Mouse (Mus musculus) kidney, postnatal 14 days (tissue): ENCODE measurements around the gene Olfm4.

ENCODE experiments used
- DNase-seq: peaks from one replicate; pipeline ENCODE4 v3.0.0; 2022; ENCODE audit warnings: mixed read lengths

Gene Olfm4

GRCm38 (mm10) chr14:79983781-79984180, at the start of gene Olfm4:
Gene Olfm4, plus strand, starts transcription at chr14:79984081.
- DNase-seq: no peak

GRCm38 (mm10) chr14:79934426-79934825, 49.5 kb upstream of the Olfm4 start:
- DNase-seq: no peak

DNA sequence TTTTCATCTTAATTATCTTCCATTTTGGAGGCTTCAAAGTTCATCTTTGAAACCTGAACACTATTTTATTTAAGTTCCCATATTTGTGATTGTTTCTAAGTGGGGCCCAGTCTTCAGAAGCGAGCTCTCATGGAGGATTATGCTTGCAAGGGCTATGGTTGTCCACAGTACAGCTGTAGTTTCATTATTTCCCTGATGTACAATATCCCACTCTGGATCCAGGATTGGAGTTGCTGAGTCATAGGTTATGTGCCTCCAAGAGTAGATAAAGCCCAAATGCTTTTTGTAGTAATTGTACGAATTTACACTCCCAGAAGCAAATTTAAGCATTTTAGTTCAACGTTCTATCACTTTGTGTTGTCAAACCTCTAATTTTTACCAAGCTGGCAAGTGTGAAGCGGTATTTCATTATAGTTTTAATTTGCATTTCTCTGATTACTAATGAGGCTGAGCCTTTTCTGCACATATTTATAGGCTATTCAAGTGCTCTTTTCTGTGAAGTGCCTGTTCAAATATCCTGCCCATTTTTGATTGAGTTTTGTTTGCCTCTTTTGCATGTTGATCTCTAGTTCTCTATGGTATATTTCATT, 46.9 kb upstream of the Olfm4 start:
- DNase-seq: no peak

GRCm38 (mm10) chr14:79945876-79946275, 38.0 kb upstream of the Olfm4 start:
- no peak for DNase-seq

- no peak for DNase-seq
Observed at GRCm38 (mm10) chr14:79955678-79956077, 28.2 kb upstream of the Olfm4 start.

DNA sequence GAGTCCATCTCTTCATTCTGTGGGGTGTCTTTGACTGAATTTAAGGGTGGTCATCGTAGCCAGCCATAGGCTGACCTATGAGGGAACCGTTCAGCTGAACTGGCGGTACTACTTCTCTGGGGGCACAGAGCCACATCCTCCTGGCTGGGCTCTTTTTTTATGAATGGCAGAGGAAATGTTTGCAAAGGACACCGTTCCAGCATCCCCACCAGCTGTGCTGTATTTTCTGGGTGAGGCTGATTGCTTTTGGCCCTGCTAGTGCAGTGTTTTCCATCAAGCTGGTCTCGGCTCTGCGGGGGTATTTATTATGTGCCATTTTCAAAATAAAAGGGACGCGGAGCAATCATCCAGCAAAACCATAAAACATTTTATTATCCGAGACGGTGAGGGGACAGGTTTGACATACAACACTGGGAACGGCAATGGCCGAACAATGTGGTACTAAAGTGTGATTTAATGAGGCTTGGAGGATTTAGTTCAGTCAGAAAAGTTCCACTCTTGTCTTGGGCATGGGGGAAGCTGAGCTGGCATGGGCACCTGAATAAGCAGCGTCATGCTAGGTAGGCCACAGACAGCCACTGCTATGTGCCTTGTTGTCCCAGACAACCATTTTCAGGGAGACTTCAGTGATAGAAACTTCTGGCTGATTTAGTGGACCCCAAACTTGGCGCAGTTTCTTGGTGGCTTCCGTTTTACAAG, 25.9 kb upstream of the Olfm4 start:
- no peak for DNase-seq

DNA sequence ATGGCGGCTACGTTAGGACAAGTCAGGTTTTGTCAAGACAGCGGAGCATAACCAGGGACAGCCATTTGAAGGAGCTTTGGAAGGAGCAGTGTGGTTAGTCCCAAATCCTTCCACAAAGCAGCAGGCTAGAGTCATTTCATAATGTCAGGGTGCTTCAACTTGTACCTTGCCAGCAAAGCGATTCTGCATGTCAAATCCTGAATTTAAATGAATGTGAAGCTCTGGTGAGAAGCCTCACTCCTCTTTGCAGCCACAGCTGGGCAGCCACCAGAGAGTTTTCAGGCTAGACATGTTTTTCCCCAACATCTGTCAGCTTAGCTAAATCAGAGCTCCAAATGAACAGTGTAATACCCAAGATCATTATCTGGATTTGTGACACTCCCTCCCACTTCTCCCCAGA, 22.7 kb upstream of the Olfm4 start:
- no peak for DNase-seq

DNA sequence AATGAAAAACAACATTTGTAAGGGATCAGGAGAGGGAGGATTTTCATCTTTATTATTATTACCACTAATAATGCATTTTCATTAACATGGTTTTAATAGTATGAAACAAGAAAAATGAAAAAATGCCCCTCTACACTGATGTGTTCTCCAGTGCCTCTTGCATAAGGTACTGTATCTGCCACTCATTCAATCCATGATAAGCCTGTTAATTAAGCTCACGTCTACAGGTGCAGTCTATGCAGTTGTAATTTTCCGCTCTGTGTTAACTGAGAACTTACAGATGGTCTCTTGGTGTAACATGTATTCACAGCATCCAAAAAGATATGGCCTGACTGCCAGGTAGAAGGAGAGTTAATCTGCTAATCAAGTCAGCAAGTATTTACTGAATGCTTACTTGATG, 22.3 kb upstream of the Olfm4 start:
- no peak for DNase-seq

DNA sequence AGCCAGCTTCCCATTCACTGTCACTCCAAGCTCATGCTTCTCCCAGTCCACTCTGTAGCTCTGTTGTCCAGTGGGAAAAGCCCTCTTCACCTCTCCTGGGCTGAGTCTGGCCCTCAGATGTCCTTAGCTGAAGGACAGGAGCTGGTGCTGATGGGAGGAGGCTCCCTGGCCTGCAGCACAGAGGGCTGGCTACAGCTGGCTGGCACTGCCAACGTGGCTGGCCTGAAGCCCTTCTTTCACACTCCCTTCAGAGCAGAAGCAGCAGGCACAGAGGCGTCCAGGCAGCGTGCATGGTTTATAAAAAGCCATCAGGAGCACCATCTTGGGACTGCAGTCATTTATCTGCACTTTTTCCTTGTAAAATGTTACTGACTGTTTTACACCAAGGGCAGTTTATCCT, 13.7 kb upstream of the Olfm4 start:
- DNase-seq: peak; percentile 32

DNA sequence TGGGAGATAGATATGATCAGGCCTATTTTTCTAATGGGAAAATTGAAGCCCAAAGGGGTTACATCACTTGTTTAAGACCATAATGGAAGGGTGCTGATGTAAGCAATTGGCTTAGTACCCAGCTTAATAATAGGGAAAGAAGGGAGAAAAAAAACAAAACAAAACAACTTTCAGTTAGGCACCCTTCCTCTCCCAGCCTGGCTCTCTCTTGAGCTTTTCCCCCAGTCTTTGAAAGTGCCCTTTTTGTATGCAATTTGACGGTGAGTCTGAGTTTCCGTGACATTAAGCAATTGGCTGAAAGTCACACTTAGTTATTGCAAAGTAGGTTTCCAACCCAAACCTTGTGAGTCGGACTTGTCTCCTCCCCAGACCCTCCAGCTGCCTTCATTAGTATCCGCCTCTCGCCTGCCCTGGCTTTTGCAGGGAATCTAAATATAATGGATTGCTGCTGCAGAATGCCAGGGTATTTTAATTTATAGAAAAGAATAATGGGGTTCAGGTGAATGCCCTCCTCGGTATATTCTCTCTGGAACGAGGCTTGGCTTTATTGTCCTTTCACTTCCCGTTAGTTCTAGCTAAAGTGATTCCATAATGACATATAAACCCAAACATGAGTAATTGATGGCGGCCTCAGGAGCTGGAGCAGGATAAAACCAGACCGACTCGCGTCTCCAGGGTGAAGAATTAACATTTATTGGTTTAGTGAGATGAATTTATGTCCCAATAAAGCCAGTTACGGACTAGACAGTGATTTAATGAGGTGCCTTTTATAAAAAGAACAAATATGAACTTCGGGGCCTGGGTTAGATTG, 12.7 kb upstream of the Olfm4 start:
- no peak for DNase-seq

GRCm38 (mm10) chr14:79981437-79981836, 2.4 kb upstream of the Olfm4 start:
- DNase-seq: no peak

DNA sequence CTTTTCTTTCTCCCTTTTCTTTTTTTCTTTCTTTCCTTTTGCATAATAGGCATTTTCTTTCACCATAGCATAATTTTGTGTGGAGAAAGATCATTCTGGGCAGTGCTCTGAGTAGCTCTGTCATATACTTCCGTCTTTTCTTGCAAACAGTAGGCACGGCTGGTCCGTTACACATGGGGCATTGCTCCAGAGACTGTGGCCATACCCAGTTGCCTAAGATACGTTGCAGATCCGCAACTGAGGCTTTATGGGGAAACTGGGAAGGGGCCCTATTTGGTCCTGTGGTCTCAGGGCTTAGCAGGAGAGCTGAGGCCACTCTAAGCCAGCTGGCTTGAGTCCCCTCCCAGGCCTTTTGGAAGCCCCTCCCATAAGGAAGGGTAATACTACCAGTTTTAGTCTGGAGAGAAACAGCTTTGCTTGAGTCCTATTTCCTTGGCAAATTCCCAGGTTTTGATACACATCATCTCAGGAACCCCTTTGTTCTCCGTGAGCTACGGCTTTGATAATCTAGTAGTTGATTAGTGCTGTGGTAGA, 1.3 kb downstream of the Olfm4 start:
- DNase-seq: no peak

- DNase-seq: no peak
Observed at GRCm38 (mm10) chr14:79985696-79986095, 1.8 kb downstream of the Olfm4 start.

DNA sequence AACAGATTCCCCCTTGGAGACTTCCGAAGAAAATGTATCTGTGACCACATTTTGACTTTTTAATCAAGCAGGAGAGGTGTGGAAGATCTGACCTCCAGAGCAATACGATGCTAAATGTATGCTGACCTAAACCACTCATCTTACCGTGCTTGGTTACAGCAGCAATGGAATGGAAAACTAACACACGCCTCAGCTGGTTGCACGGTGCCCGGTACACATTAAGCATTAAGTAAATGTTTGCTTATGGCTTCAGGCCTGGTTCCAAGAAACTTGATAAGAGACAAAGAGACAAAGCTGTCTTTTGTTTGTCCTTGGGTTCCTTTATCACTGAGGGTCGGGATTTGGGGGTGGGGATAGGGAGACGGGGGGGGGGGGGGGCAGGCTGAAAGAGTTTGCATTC, 3.0 kb downstream of the Olfm4 start:
- DNase-seq: peak; percentile 29

DNA sequence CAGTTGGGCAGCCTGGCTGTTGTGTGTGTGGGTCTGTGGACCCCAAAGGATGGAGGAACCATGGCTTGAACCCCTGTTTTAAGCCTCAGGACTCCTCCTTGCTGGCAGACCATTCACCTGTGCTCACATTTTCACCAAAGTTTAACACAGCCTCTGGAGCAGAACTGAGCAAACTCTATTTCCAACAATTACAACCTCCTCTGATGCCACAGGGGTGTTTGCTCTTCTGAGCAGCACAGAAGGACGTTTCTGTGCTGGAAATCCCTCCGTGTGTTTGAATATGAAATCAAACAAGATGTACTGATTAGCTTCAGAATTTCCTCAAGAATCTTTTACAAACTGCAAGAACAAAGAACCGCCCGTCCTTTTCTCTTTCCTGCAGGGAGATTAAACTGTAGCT, 5.9 kb downstream of the Olfm4 start:
- no peak for DNase-seq

DNA sequence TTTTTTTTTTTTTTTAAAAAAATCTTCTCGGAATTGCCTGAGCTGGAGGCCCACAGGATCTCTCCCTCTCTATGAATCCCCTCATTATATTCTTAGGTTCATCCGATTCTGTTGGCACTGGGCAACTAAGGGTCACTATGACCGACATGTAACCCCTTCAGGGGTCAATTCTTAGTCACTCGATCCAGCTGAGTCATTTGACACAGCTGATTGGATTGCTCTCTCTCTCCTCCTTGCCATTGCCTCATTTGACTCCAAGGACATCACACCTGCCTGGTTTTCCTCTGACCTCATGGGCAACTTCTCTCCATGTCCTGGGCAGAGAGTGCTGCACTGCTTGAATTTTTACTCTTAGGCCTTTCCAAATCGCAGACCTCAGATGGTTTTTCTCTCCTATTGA, 6.7 kb downstream of the Olfm4 start:
- DNase-seq: no peak

DNA sequence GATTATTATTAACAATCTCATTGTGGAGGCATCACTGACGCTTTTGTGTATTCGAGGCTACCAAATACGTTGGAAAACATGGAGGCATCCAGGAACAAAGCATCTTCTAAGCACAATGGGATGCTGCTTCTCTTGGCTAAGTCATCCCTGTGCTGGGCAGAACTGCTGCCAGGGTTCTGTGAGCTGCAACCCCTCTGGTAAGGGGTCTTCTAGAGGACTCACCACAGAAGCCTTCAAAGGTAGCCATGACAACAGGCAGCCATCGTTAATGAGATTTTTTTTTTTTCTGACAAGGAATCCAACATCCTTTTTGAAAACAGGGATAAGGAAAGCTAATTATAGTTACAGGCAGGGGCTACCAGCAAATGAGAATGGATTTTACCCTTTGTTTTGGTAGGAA, 13.7 kb downstream of the Olfm4 start:
- no peak for DNase-seq

GRCm38 (mm10) chr14:80000110-80000531, 16.2 kb downstream of the Olfm4 start:
- peak; percentile 38 for DNase-seq

GRCm38 (mm10) chr14:80007686-80008085, 23.8 kb downstream of the Olfm4 start:
- DNase-seq: peak; percentile 43

- DNase-seq: no peak
Observed at GRCm38 (mm10) chr14:80010426-80010825, 26.5 kb downstream of the Olfm4 start.

DNA sequence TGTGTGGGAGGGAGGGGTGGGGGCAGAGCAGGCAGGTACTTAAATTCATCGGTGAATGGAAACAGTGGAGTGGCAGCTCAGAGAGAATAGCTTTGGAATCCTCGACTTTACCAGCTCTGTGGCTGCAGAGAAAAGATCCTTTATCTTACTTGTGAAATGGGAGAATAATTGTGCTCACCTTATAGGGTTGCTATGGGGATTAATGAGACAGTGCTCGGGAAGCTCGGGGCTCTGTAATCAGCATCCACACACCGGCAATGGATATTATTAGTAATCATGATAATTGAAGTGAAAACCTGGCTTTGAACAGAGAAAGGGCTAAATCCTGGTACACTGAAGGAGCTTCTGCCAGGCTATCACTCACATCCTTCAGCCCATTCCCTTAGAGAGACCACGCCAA, 31.1 kb downstream of the Olfm4 start:
- no peak for DNase-seq

DNA sequence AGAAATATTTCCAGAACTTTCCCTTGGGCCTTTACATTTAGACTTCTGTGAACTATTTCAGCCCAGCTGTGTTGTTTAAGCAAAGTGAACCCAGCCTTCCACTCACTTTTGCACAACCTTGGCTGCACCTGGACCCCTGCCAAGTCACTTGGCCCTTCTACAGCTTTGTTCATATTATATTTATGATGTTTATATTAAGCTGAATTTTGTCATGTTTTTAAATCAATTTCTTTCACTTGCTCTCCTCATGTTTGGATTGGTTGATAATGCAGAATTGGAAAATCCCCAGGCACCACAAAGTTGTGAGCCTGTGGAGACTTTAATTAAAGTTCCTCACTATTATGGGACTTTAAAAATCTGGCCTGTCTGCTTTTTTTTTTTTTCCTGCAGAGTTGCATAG, 32.2 kb downstream of the Olfm4 start:
- peak; percentile 11 for DNase-seq

DNA sequence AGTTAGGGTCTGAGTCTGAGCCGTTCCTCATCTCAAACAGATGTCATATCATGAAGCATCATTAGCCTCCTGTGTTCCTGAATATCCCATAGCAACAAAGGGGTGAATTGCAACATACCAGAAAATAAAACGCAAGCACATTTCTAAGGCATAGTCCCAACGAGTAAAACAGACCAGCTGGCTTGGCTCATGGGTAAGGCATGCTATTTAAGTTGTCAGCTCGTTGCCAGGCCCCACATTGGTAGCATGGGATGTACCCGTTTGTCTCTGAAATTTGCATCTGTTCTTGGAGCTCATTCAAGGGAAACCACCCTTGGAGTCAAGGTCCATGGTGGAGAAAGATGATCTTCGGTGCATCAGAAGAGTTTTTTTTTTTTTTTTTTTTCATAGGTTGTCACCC, 42.2 kb downstream of the Olfm4 start:
- no peak for DNase-seq
